Mouse (Mus musculus) stomach, embryonic 14.5 days (tissue): Measurements from ENCODE around the gene Gli1. TPM values are rescaled to one million over a fixed set of nuclear protein-coding genes. Genes with fewer than 3 reads are reported as not detected.

Experiments used
- ATAC-seq: fragments of 200-750 bp; cut with Nextera tagmentation; 2 replicates; pipeline ENCODE4 v1.8.0; 2017; ENCODE audit warnings: low read depth, moderate TSS enrichment; ENCODE audit not compliant: insufficient number of reproducible peaks, insufficient read depth, low FRiP score
- H3K27ac ChIP-seq: fragments of 300-500 bp; sonication (generic); 2 replicates; pipeline ENCODE4 v1.5.1; 2014; ENCODE audit warnings: mild to moderate bottlenecking, low read length, moderate library complexity, mixed read lengths
- H3K27me3 ChIP-seq: fragments of 300-500 bp; sonication (generic); 2 replicates; pipeline ENCODE4 v1.6.1; 2014; ENCODE audit warnings: low read length, control low read depth, mixed read lengths; ENCODE audit not compliant: control insufficient read depth, insufficient read depth
- H3K36me3 ChIP-seq: fragments of 300-500 bp; sonication (generic); 2 replicates; pipeline ENCODE4 v1.6.1; 2014; ENCODE audit warnings: mild to moderate bottlenecking, control low read depth, low read length, moderate library complexity, mixed read lengths; ENCODE audit not compliant: control insufficient read depth, insufficient read depth
- H3K4me1 ChIP-seq: fragments of 300-500 bp; sonication (generic); 2 replicates; pipeline ENCODE4 v1.6.1; 2014; ENCODE audit warnings: low read length, control low read depth, mixed read lengths; ENCODE audit not compliant: control insufficient read depth, insufficient read depth
- H3K4me2 ChIP-seq: fragments of 300-500 bp; sonication (generic); replicated peaks from 2 replicates; pipeline ENCODE4 v1.6.1; 2014; ENCODE audit warnings: low read depth, low read length, control low read depth
- H3K4me3 ChIP-seq: fragments of 300-500 bp; sonication (generic); 2 replicates; pipeline ENCODE4 v1.5.1; 2014; ENCODE audit warnings: low read depth, low read length, control low read depth
- H3K9ac ChIP-seq: fragments of 300-500 bp; sonication (generic); replicated peaks from 2 replicates; pipeline ENCODE4 v1.6.1; 2014; ENCODE audit warnings: low read depth, mild to moderate bottlenecking, control low read depth, low read length, moderate library complexity, mixed read lengths
- H3K9me3 ChIP-seq: fragments of 300-500 bp; sonication (generic); 2 replicates; pipeline ENCODE4 v1.6.1; 2016; ENCODE audit warnings: low read depth, low read length, control low read depth; ENCODE audit not compliant: control insufficient read depth
- WGBS: fragments of 180-500 bp; shearing (Covaris S2); extraction: QIAGEN DNeasy Blood & Tissue Kit; methylation state at CpG from one replicate; pipeline ENCODE4 v1.1.7; 2014; 5-methylcytosine and 5-hydroxymethylcytosine counted together
- polyA plus RNA-seq: library from polyadenylated mRNA; unstranded; fragments of >200 nt; fragmentation: Nextera tagmentation; extraction: Ambion mirVana; gene quantifications from 2 replicates; pipeline ENCODE4 v1.2.1, GENCODE M21; 2014

The Gli1 gene
- polyA plus RNA-seq, 1 experiment from 2014 or later: 17.6 TPM

- Histone ChIP-seq H3K4me1 (0 out of 2 replicates have a peak, but pooled peaks cover 6% of the 10 kb centered on the region), H3K9me3 (no peaks in the 10 kb centered on the region), H3K27me3 (no peaks in the 10 kb centered on the region), H3K36me3 (peaks cover 9% of the 10 kb centered on the region; the same call in 1 of the 2 replicates), H3K9ac (peak overlapping the region; percentile 57), H3K4me3 (peak overlapping the region; percentile 57), H3K27ac (peak overlapping the region; percentile 97), H3K4me2 (peak overlapping the region; percentile 92)
- no peak for ATAC-seq
- under 1% methylated on average over 27 of the region's 27 CpGs for WGBS
Observed at GRCm38 (mm10) chr10:127340577-127341359, 1.0 kb downstream of the Gli1 start.

GRCm38 (mm10) chr10:127339683-127340576 is 1.8 kb downstream of the Gli1 start:
- H3K36me3 ChIP-seq: peaks cover 9% of the 10 kb centered on the region; the same call in 1 of the 2 replicates
- peak overlapping the region; percentile 97 for H3K27ac ChIP-seq
- H3K4me1 ChIP-seq: 0 out of 2 replicates have a peak, but pooled peaks cover 6% of the 10 kb centered on the region
- H3K27me3 ChIP-seq: no peaks in the 10 kb centered on the region
- H3K9me3 ChIP-seq: no peaks in the 10 kb centered on the region
- peak; percentile 31; the same call in 1 of the 2 replicates for ATAC-seq
- peak overlapping the region; percentile 92 for H3K4me2 ChIP-seq
- H3K9ac ChIP-seq: peak overlapping the region; percentile 57
- under 1% methylated on average over 39 of the region's 42 CpGs for WGBS
- H3K4me3 ChIP-seq: peak overlapping the region; percentile 57

- Histone ChIP-seq H3K9ac (peak overlapping the region; percentile 57), H3K4me2 (peak overlapping the region; percentile 92), H3K27me3 (no peaks in the 10 kb centered on the region), H3K4me1 (0 out of 2 replicates have a peak, but pooled peaks cover 6% of the 10 kb centered on the region), H3K9me3 (no peaks in the 10 kb centered on the region), H3K4me3 (peak overlapping the region; percentile 57), H3K27ac (peak overlapping the region; percentile 97), H3K36me3 (peaks cover 9% of the 10 kb centered on the region; the same call in 1 of the 2 replicates)
- peak; percentile 79 for ATAC-seq
- under 1% methylated on average over 31 of the region's 31 CpGs for WGBS
Observed at GRCm38 (mm10) chr10:127338930-127339682, 2.7 kb downstream of the Gli1 start.

GRCm38 (mm10) chr10:127337536-127338099 is 4.2 kb downstream of the Gli1 start:
- no peak for ATAC-seq
- H3K36me3 ChIP-seq: peaks cover 11% of the 10 kb centered on the region; the same call in 1 of the 2 replicates
- no peak overlapping the region for H3K9ac ChIP-seq
- H3K4me1 ChIP-seq: 0 out of 2 replicates have a peak, but pooled peaks cover 6% of the 10 kb centered on the region
- no peak overlapping the region for H3K27ac ChIP-seq
- 79% methylated on average over 6 of the region's 6 CpGs for WGBS
- no peak overlapping the region for H3K4me2 ChIP-seq
- no peaks in the 10 kb centered on the region for H3K27me3 ChIP-seq
- no peak overlapping the region for H3K4me3 ChIP-seq
- no peaks in the 10 kb centered on the region for H3K9me3 ChIP-seq

GRCm38 (mm10) chr10:127336952-127337351 is 4.8 kb downstream of the Gli1 start:
- H3K27me3 ChIP-seq: no peaks in the 10 kb centered on the region
- H3K4me2 ChIP-seq: no peak overlapping the region
- ATAC-seq: no peak
- H3K4me3 ChIP-seq: no peak overlapping the region
- peaks cover 11% of the 10 kb centered on the region; the same call in 1 of the 2 replicates for H3K36me3 ChIP-seq
- H3K9ac ChIP-seq: no peak overlapping the region
- H3K27ac ChIP-seq: no peak overlapping the region
- H3K4me1 ChIP-seq: 0 out of 2 replicates have a peak, but pooled peaks cover 6% of the 10 kb centered on the region
- WGBS: 68% methylated on average over 5 of the region's 5 CpGs
- no peaks in the 10 kb centered on the region for H3K9me3 ChIP-seq

GRCm38 (mm10) chr10:127335271-127335670 is 6.5 kb downstream of the Gli1 start:
- Histone ChIP-seq H3K9ac (no peak overlapping the region), H3K27me3 (no peaks in the 10 kb centered on the region), H3K27ac (no peak overlapping the region), H3K4me1 (0 out of 2 replicates have a peak, but pooled peaks cover 4% of the 10 kb centered on the region), H3K36me3 (peaks cover 20% of the 10 kb centered on the region; the same call in 1 of the 2 replicates), H3K4me2 (no peak overlapping the region), H3K9me3 (no peaks in the 10 kb centered on the region), H3K4me3 (no peak overlapping the region)
- ATAC-seq: no peak
- WGBS: 74% methylated on average over 1 of the region's 1 CpGs

- Histone ChIP-seq H3K27me3 (0 out of 2 replicates have a peak, but pooled peaks cover under 1% of the 10 kb centered on the region), H3K9me3 (no peaks in the 10 kb centered on the region), H3K4me2 (no peak overlapping the region), H3K9ac (no peak overlapping the region), H3K27ac (no peak overlapping the region), H3K4me3 (no peak overlapping the region), H3K36me3 (peaks cover 20% of the 10 kb centered on the region; the same call in 1 of the 2 replicates), H3K4me1 (no peaks in the 10 kb centered on the region)
- no peak for ATAC-seq
- 65% methylated on average over 5 of the region's 5 CpGs for WGBS
Observed at GRCm38 (mm10) chr10:127333152-127333551, 8.6 kb downstream of the Gli1 start.
